Mouse (Mus musculus) forebrain, embryonic 12.5 days (tissue): ENCODE measurements around the gene Cyp26a1. TPM values are rescaled to one million over a fixed set of nuclear protein-coding genes. Genes with fewer than 3 reads are reported as not detected.

Experiments used
- ATAC-seq: fragments of 200-750 bp; cut with Nextera tagmentation; 2 replicates; pipeline ENCODE4 v1.8.0; 2017; ENCODE audit warnings: moderate TSS enrichment; ENCODE audit not compliant: low FRiP score
- H3K27ac ChIP-seq: fragments of 300-500 bp; sonication (generic); 2 replicates; pipeline ENCODE4 v1.5.1; 2016; ENCODE audit warnings: mild to moderate bottlenecking
- H3K27me3 ChIP-seq: fragments of 300-500 bp; sonication (generic); 2 replicates; pipeline ENCODE4 v1.6.1; 2016; ENCODE audit warnings: mild to moderate bottlenecking
- H3K36me3 ChIP-seq: fragments of 300-500 bp; sonication (generic); replicated peaks from 2 replicates; pipeline ENCODE4 v1.6.1; 2016; ENCODE audit warnings: mild to moderate bottlenecking
- H3K4me1 ChIP-seq: fragments of 300-500 bp; sonication (generic); 2 replicates; pipeline ENCODE4 v1.6.1; 2016
- H3K4me2 ChIP-seq: fragments of 300-500 bp; sonication (generic); 2 replicates; pipeline ENCODE4 v1.6.1; 2016; ENCODE audit warnings: mild to moderate bottlenecking, moderate library complexity
- H3K4me3 ChIP-seq: fragments of 300-500 bp; sonication (generic); replicated peaks from 2 replicates; pipeline ENCODE4 v1.5.1; 2016; ENCODE audit warnings: mild to moderate bottlenecking
- H3K9ac ChIP-seq: fragments of 300-500 bp; sonication (generic); 2 replicates; pipeline ENCODE4 v1.6.1; 2016; ENCODE audit warnings: mild to moderate bottlenecking
- H3K9me3 ChIP-seq: fragments of 300-500 bp; sonication (generic); 2 replicates; pipeline ENCODE4 v1.6.1; 2016
- WGBS: fragments of 180-500 bp; shearing (Covaris S2); methylation state at CpG from one replicate; pipeline ENCODE4 v1.1.7; 2016; 5-methylcytosine and 5-hydroxymethylcytosine counted together
- polyA plus RNA-seq: library from polyadenylated mRNA; unstranded; fragments of >200 nt; fragmentation: Nextera tagmentation; extraction: Ambion mirVana; gene quantifications from 2 replicates; pipeline ENCODE4 v1.2.1, GENCODE M21; 2016

Gene Cyp26a1
- polyA plus RNA-seq, 1 experiment from 2014 or later, result 0.65 TPM

DNA sequence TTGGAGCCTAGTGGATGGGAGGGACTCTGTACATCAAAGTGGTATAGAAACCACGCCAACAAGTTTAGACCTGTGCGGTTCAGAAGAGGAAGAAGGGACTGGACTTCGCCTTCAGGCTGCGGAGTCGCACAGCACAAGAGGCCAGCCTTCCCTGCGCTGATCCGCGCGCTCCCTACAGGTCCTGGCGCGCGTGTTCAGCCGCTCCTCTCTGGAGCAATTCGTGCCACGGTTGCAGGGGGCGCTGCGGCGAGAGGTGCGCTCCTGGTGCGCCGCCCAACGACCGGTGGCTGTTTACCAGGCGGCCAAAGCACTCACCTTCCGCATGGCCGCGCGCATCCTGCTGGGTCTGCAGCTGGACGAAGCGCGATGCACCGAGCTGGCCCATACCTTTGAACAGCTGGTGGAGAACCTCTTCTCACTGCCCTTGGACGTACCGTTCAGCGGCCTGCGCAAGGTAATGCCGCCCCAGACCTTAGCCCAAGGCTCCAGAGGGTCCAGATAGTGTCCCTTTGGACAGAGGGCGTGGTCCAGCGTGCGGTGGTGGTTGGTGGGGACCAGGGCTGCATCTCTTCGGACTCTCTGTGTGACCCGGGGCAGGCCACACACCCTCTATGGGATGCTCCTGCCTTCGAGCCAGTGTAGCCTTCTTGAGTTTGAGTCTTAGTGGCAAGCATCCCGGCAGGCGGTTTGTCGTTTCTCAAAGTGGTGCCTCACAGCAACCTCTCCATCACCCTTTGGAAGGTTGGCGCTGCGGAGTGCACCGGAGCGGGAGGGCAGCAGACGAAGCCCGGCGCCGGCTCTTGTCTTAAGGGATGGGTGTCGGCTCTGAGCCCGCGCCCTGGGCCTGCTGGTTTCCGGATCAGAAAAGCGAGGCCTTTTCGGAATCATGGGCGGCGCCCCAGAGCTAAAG lies 10.4 kb upstream of the Cyp26a1 start:
- Histone ChIP-seq H3K27ac (no peak overlapping the region), H3K27me3 (peaks cover 98% of the 10 kb centered on the region), H3K9ac (no peak overlapping the region), H3K4me3 (no peak overlapping the region), H3K36me3 (no peaks in the 10 kb centered on the region), H3K4me1 (peaks cover 17% of the 10 kb centered on the region), H3K9me3 (no peaks in the 10 kb centered on the region), H3K4me2 (no peak overlapping the region)
- 0 out of 2 replicates have a peak, but pooled peaks have one; percentile 36 for ATAC-seq
- 2% methylated on average over 62 of the region's 62 CpGs for WGBS

DNA sequence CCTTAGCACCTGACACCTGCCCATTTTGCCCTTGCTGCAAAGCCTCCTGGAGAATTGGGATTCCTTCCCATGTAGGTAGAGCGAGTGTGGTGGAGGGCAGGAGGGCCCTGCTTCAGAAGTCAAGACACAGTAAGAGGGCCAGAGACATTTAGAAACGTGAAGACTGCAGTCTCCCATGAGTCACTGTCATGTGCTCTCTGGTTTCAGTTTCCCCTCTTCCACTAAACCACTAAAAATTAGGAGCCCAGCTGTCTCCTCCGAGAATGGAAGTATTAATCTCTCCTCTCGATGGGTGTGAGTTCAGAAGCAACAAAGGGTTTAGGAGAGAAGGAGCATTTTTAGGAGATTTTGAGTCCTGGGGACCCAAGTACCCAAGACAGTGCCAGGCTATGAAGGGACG lies 8.1 kb upstream of the Cyp26a1 start:
- WGBS, result 44% methylated on average over 5 of the region's 5 CpGs
- peaks cover 26% of the 10 kb centered on the region for H3K4me1 ChIP-seq
- peaks cover 100% of the 10 kb centered on the region for H3K27me3 ChIP-seq
- H3K36me3 ChIP-seq, result no peaks in the 10 kb centered on the region
- H3K4me3 ChIP-seq, result no peak overlapping the region
- H3K9me3 ChIP-seq, result no peaks in the 10 kb centered on the region
- H3K4me2 ChIP-seq, result no peak overlapping the region
- ATAC-seq, result no peak
- H3K9ac ChIP-seq, result no peak overlapping the region
- no peak overlapping the region for H3K27ac ChIP-seq

DNA sequence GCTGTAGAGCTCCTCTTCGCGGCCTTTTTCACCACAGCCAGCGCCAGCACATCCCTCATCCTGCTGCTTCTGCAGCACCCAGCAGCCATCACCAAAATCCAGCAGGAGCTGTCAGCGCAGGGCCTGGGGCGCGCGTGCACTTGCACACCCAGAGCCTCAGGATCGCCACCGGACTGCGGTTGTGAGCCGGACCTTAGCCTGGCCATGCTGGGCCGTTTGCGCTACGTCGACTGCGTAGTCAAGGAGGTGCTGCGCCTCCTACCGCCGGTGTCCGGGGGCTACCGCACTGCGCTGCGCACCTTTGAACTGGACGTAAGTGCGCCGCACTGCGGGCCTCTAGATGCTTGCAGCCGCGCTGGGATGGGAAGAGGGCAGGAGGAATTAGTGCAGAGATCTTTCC lies 6.9 kb upstream of the Cyp26a1 start:
- 0 out of 2 replicates have a peak, but pooled peaks have one; percentile 13 for ATAC-seq
- H3K9me3 ChIP-seq, result no peaks in the 10 kb centered on the region
- H3K27me3 ChIP-seq, result peaks cover 100% of the 10 kb centered on the region
- 6% methylated on average over 29 of the region's 29 CpGs for WGBS
- H3K36me3 ChIP-seq, result no peaks in the 10 kb centered on the region
- peak overlapping the region; percentile 21 for H3K4me3 ChIP-seq
- no peak overlapping the region for H3K27ac ChIP-seq
- H3K9ac ChIP-seq, result no peak overlapping the region
- H3K4me2 ChIP-seq, result peak overlapping the region; percentile 33
- H3K4me1 ChIP-seq, result peaks cover 21% of the 10 kb centered on the region

DNA sequence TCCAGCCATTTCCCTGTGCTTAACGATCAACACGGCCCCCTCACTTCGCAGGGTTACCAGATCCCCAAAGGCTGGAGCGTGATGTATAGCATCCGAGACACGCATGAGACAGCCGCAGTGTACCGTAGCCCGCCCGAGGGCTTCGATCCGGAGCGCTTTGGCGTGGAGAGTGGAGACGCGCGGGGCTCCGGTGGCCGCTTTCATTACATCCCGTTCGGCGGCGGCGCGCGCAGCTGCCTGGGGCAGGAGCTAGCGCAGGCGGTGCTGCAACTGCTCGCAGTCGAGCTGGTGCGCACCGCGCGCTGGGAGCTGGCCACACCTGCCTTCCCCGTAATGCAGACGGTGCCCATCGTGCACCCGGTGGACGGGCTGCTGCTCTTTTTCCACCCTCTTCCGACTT lies 4.7 kb upstream of the Cyp26a1 start:
- Histone ChIP-seq H3K27ac (no peak overlapping the region), H3K9ac (no peak overlapping the region)
- ATAC-seq, result peak; percentile 61; the same call in 1 of the 2 replicates

DNA sequence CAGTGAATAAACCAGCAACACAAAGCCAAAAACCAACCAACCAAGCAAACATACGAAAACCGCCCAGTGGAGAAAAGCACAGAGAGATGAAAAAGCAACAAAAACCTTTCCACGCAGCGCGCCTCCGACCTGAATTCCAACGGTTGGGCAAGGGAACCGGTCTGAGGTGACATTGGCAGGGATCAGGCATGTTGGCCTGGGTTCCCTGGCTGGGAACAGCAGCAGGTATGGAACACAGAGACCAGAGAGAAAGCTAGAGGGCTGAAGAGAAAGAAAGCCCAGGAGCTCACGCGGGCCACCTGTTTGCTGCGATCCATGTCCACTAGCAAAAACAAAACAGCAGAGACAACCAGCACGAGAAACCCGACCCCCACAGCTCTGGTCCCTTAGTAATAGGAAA lies 2.5 kb upstream of the Cyp26a1 start:
- no peak for ATAC-seq
- H3K4me1 ChIP-seq, result peaks cover 41% of the 10 kb centered on the region

More for the DNA sequence above, 4.7 kb upstream of the Cyp26a1 start:
- Histone ChIP-seq H3K4me1 (peaks cover 28% of the 10 kb centered on the region), H3K4me2 (peak overlapping the region; percentile 57), H3K4me3 (peak overlapping the region; percentile 32), H3K9me3 (no peaks in the 10 kb centered on the region), H3K36me3 (no peaks in the 10 kb centered on the region), H3K27me3 (peaks cover 100% of the 10 kb centered on the region)
- WGBS, result 1% methylated on average over 40 of the region's 40 CpGs

DNA sequence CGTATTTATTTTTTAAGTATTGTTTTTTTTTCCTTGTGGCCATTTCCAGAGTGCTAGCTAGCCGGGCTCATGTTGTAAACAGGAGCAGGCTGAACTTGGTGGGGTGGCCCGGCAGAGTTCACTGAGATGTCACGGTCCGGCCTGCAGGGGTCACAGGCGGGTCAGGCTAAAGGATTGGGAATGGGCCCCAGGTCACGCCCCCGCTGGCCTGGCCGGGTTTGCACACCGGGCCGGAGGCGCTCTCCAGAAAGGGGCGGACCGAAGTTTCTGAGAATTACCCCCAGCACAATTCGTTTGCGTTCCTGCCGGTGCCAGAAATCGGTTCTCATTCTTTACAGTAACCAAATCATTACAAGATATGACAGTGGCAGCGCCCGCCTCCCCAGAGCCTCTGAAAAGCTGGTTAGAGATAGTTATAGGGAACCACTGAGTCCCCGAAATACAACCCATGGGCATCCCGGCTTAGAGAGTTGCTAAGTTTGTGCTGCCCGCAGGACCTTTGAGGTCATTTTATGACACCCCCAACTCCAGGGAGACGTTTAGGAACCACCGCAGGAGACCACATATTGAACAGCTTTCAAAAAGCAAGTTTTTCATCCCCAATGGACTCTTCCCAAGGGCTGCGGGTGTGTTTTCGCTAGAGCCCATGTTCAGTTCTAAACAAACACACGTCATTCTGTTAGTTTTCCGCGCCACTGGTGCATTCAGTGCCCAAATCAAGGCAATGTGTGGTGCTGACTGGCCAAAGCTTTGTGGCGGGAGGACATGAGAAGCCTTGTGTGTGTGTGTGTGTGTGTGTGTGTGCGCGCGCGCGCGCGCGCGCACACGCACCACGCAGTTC lies 1.6 kb upstream of the Cyp26a1 start:
- Histone ChIP-seq H3K27ac (no peak overlapping the region), H3K27me3 (peaks cover 100% of the 10 kb centered on the region), H3K4me1 (peaks cover 37% of the 10 kb centered on the region), H3K9ac (no peak overlapping the region), H3K4me3 (peak overlapping the region; percentile 14), H3K4me2 (peak overlapping the region; percentile 21; the same call in 1 of the 2 replicates), H3K36me3 (no peaks in the 10 kb centered on the region), H3K9me3 (no peaks in the 10 kb centered on the region)
- ATAC-seq, result no peak
- WGBS, result 3% methylated on average over 42 of the region's 42 CpGs

More for the DNA sequence above, 2.5 kb upstream of the Cyp26a1 start:
- no peaks in the 10 kb centered on the region for H3K9me3 ChIP-seq
- WGBS, result 22% methylated on average over 13 of the region's 13 CpGs
- peaks cover 100% of the 10 kb centered on the region for H3K27me3 ChIP-seq
- H3K4me3 ChIP-seq, result no peak overlapping the region
- no peak overlapping the region for H3K27ac ChIP-seq
- no peak overlapping the region for H3K9ac ChIP-seq
- H3K4me2 ChIP-seq, result no peak overlapping the region
- no peaks in the 10 kb centered on the region for H3K36me3 ChIP-seq

DNA sequence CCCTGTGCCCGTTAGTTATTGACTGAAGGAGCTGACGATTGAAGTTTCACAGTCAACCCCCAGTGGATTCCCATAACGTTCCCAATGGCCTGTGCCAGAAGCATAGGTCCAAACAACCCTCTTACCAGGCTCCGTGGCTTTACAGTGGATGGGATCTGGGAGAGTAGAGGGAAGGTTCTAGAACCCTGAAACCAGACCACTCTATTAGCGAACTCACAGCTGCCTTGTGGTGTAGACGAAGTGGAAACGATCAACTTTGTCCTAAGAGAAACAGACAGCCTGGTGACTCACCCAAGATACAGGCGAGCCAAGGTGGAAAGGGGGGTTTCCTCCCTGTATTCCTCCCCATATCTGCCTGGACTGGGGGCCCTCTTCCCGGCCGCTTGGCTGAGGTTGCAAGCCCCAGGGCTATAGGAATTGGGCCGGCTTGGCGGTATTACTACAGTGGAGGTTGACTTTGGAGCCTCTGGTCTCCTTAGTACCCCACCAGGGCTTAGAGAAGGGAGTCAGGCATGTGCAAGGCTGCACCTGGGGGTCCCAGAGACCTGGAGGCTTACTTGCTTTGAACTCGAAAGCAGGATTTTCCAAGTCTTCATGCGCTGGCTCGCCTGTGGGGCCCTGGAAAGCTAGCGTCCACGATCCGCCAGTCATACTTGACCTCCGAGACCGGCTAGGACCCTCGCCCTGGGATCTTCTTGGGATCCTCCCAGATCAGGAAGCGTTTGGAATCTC lies 829 bp upstream of the Cyp26a1 start:
- no peak overlapping the region for H3K27ac ChIP-seq
- peak overlapping the region; percentile 44 for H3K4me2 ChIP-seq
- H3K4me1 ChIP-seq, result peaks cover 37% of the 10 kb centered on the region
- H3K36me3 ChIP-seq, result no peaks in the 10 kb centered on the region
- H3K4me3 ChIP-seq, result peak overlapping the region; percentile 14
- no peak for ATAC-seq
- peaks cover 98% of the 10 kb centered on the region for H3K27me3 ChIP-seq
- WGBS, result 2% methylated on average over 22 of the region's 22 CpGs
- no peak overlapping the region for H3K9ac ChIP-seq
- H3K9me3 ChIP-seq, result no peaks in the 10 kb centered on the region

DNA sequence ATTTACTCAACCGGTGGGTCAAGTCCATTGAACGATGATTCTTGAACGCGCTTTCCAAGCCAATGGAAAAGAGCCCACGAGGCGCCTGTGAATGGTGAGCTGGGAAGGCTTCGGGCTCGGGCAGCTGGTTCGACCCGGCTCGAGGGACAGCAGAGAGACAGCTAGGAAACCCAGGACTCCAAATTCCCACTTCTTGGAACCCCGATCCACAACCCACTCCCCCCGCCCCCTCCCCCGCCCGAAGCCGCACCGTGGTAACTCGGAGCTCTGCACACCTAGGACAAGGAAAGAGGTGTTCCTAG lies 312 bp upstream of the Cyp26a1 start:
- Histone ChIP-seq H3K27me3 (peaks cover 98% of the 10 kb centered on the region), H3K9me3 (no peaks in the 10 kb centered on the region), H3K4me2 (peak overlapping the region; percentile 44), H3K4me1 (peaks cover 37% of the 10 kb centered on the region), H3K9ac (no peak overlapping the region), H3K27ac (no peak overlapping the region), H3K36me3 (no peaks in the 10 kb centered on the region), H3K4me3 (peak overlapping the region; percentile 23)
- ATAC-seq, result no peak
- WGBS, result 1% methylated on average over 17 of the region's 18 CpGs

DNA sequence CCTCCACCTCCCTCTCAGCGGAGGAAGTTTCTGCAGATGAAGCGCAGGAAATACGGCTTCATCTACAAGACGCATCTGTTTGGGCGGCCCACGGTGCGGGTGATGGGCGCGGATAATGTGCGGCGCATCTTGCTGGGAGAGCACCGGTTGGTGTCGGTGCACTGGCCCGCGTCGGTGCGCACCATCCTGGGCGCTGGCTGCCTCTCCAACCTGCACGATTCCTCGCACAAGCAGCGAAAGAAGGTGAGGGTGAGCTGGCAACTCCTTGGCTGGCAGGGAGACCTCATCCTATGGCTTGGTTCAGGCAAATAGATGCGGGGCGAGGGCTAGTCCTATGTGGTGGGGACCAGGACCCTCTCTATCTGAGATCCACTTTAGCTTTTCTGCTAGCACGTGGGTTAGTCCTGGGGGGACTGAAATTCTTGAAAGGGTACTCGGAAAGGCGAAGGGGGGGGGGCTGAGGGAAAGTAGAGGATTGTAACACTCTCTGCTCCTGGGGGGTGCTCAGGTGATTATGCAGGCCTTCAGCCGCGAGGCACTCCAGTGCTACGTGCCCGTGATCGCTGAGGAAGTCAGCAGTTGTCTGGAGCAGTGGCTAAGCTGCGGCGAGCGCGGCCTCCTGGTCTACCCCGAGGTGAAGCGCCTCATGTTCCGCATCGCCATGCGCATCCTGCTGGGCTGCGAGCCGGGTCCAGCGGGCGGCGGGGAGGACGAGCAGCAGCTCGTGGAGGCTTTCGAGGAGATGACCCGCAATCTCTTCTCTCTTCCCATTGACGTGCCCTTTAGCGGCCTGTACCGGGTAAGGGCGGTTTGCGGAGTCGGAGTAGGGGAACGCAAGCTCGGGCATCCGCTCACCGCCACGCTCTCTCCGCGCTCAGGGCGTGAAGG lies 919 bp downstream of the Cyp26a1 start:
- no peaks in the 10 kb centered on the region for H3K9me3 ChIP-seq
- no peak overlapping the region for H3K9ac ChIP-seq
- H3K4me2 ChIP-seq, result peak overlapping the region; percentile 44
- whole genome bisulfite sequencing, result under 1% methylated on average over 63 of the region's 63 CpGs
- peaks cover 98% of the 10 kb centered on the region for H3K27me3 ChIP-seq
- ATAC-seq, result no peak
- H3K27ac ChIP-seq, result no peak overlapping the region
- H3K36me3 ChIP-seq, result no peaks in the 10 kb centered on the region
- H3K4me1 ChIP-seq, result peaks cover 27% of the 10 kb centered on the region
- peak overlapping the region; percentile 26 for H3K4me3 ChIP-seq

DNA sequence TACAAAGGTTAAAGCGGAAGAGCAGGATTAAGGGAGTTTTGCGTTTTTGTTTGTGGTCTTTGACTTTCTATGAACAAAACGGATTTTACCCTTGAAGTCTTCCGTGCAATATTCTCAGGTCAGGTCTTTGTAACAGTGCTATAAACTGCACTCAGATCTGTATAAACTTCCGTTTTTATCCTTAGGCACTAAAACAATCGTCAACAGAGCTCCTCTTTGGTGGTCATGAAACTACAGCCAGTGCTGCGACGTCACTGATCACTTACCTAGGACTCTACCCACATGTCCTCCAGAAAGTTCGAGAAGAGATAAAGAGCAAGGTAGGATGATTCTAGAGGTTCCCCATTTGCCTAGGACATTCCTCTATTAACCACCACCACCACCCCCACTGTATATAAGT lies 2.1 kb downstream of the Cyp26a1 start:
- H3K27me3 ChIP-seq, result peaks cover 97% of the 10 kb centered on the region
- H3K4me1 ChIP-seq, result peaks cover 27% of the 10 kb centered on the region
- H3K36me3 ChIP-seq, result no peaks in the 10 kb centered on the region
- H3K9ac ChIP-seq, result no peak overlapping the region
- 18% methylated on average over 9 of the region's 9 CpGs for WGBS
- H3K4me3 ChIP-seq, result no peak overlapping the region
- H3K27ac ChIP-seq, result no peak overlapping the region
- H3K4me2 ChIP-seq, result no peak overlapping the region
- ATAC-seq, result no peak
- H3K9me3 ChIP-seq, result no peaks in the 10 kb centered on the region

DNA sequence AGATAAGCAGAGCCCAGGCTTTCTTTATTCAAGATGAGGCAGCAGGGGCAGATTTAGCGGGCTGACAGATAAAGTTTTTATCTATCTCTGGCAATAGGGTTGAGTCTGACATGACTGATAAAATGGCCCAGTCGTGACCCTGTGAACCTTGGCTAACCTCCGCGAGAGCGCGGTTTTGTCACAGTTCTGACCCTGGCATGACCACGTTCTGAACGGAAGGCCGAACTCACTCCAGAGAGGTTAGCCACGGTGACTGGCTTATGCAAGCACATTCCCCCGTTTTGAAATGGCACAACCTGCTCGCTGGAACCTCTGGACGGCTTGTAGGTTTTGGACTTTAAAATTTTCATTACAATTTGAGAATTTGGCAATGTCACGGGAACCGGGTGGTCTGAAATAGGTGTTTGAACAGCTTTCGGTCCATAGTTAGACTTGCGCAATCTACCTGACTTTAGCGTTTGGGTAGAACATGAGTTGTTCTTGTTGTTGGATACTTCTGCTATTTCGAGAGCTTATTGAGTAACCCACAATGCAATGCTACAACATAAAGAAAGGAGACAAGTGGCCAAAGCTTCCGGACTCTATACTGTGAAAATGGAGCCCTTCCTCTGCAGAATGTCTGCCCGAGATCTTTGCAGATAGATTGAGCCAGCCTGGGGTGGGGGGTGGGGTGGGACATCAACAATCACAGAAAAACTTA lies 4.9 kb downstream of the Cyp26a1 start:
- 85% methylated on average over 21 of the region's 21 CpGs for WGBS
- H3K4me2 ChIP-seq, result no peak overlapping the region

More for the DNA sequence above, 4.9 kb downstream of the Cyp26a1 start:
- Histone ChIP-seq H3K9ac (no peak overlapping the region), H3K4me1 (peaks cover 17% of the 10 kb centered on the region), H3K4me3 (no peak overlapping the region), H3K36me3 (no peaks in the 10 kb centered on the region), H3K27ac (no peak overlapping the region), H3K9me3 (no peaks in the 10 kb centered on the region), H3K27me3 (peaks cover 77% of the 10 kb centered on the region)
- ATAC-seq, result no peak
